Mouse (Mus musculus): ENCODE results near the gene Gm5728. TPM values are rescaled to one million over a fixed set of nuclear protein-coding genes. Genes with fewer than 3 reads are reported as not detected.
"Not testable (repeated sequence)": the region's sequence is repeated elsewhere in the genome, so short reads cannot be mapped to it uniquely, and the experiment has no call there.

The Gm5728 gene
- not detected in 2 replicates for polyA plus RNA-seq (2012; rRNA removed)

DNA sequence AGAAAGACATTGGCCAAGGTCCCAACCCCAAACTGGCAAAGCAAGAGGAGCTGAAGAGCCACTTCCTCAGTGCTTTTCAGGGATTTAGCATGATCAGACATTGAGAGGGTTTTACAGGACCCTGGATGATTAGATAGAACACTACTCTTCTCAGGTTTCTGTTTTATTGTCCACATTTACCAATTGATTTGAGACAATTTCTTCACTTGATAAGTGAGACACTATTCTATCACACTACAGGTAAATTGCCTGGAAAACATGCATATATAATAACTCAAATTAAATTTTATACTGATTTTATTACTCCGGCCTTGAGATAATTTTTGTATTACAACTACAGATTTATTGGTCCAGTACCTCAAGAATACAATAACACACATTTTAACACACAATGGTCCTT, at the start of gene Gm5728:
Gm5728 (minus strand) TSS at position 101 of the 400 bp plus-strand sequence.
- not testable (repeated sequence) for DNase-seq (ENCODE audit: low read depth, low spot score)
- WGBS, result no CpG with 5 or more reads among the region's 1 CpGs

DNA sequence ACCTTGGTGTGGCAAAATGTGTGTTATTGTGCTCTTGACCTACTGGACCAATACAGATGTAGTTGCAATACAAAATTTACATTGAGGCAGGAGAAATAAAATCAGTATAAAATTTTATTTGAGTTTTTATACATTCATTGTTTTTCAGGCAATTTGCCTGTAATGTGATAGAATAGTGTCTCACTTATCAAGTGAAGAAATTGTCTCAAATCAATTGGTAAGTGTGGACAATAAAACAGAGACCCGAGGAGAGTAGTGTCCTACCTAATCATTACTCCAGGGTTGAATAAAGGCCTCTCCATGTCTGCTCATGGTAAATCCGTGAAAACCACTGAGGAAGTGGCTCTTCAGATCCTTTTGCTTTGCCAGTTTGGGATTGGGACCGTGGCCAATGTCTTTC, 42.4 kb upstream of the Gm5728 start, which contains the start of gene Vmn1r100:
Vmn1r100 (plus strand) TSS at position 301 of the 400 bp plus-strand sequence.
- not testable (repeated sequence) for DNase-seq (ENCODE audit: low read depth, low spot score)
- WGBS, result no CpG with 5 or more reads among the region's 3 CpGs

DNA sequence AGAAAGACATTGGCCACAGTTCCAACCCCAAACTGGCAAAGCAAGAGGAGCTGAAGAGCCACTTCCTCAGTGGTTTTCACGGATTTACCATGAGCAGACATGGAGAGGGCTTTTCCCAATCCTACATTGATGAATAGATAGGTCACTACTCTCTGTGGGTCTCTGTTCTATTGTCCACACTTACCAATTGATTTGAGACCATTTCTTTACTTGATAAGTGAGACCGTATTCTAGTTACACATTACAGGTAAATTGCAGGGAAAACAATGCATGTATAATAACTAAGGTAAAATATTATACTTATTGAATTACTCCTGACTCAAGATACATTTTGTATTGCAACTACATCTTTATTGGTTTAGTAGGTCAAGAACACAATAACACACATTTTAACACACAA, 41.2 kb downstream of the Gm5728 start, which contains the start of gene Gm4133:
Gm4133 (minus strand) TSS at position 101 of the 400 bp plus-strand sequence.
- DNase-seq (ENCODE audit: low read depth, low spot score), result not testable (repeated sequence)
- WGBS, result no CpG with 5 or more reads among the region's 2 CpGs

Other genes starting within 250 kb of the Gm5728 start
- gene Vmn1r93, start 236.3 kb downstream of the Gm5728 start, polyA plus RNA-seq (2012; rRNA removed), result not detected in 2 replicates
- not detected in 2 replicates for gene Vmn1r94, start 207.0 kb downstream of the Gm5728 start, polyA plus RNA-seq (2012; rRNA removed)
- gene Vmn1r95, start 181.7 kb downstream of the Gm5728 start, polyA plus RNA-seq (2012; rRNA removed), result not detected in 2 replicates
- not detected in 2 replicates for gene Gm6164, start 169.8 kb downstream of the Gm5728 start, polyA plus RNA-seq (2012; rRNA removed)
- gene Gm4498, start 141.6 kb downstream of the Gm5728 start, polyA plus RNA-seq (2012; rRNA removed), result not detected in 2 replicates
- not detected in 2 replicates for gene Gm5890, start 112.6 kb downstream of the Gm5728 start, polyA plus RNA-seq (2012; rRNA removed)
- gene Gm4133, start 41.3 kb downstream of the Gm5728 start, polyA plus RNA-seq (2012; rRNA removed), result not detected in 2 replicates
- not detected in 2 replicates for gene Vmn1r100, start 42.5 kb upstream of the Gm5728 start, polyA plus RNA-seq (2012; rRNA removed)
- gene Vmn1r101, start 67.2 kb upstream of the Gm5728 start, polyA plus RNA-seq (2012; rRNA removed), result not detected in 2 replicates
- not detected in 2 replicates for gene Gm10670, start 99.5 kb upstream of the Gm5728 start, polyA plus RNA-seq (2012; rRNA removed)
- gene Vmn1r103, start 135.1 kb upstream of the Gm5728 start, polyA plus RNA-seq (2012; rRNA removed), result not detected in 2 replicates
- gene Vmn1r104, start 158.4 kb upstream of the Gm5728 start, polyA plus RNA-seq (2012; rRNA removed), result not detected in 2 replicates
- not detected in 2 replicates for gene Gm5726, start 170.3 kb upstream of the Gm5728 start, polyA plus RNA-seq (2012; rRNA removed)
- gene Gm4141, start 200.8 kb upstream of the Gm5728 start, polyA plus RNA-seq (2012; rRNA removed), result not detected in 2 replicates
- gene Gm4513, start 223.6 kb upstream of the Gm5728 start, polyA plus RNA-seq (2012; rRNA removed), result not detected in 2 replicates

Measured in large intestine, adult 2 months (tissue).